Mouse (Mus musculus): ENCODE measurements around the gene Ccdc69. TPM values are rescaled to one million over a fixed set of nuclear protein-coding genes. Genes with fewer than 3 reads are reported as not detected.

The Ccdc69 gene
- polyA plus RNA-seq, 1 experiment from 2014 or later: 3.5 TPM

GRCm38 (mm10) chr11:55021458-55021857, 56.5 kb downstream of the Ccdc69 start:
- Histone ChIP-seq H3K27ac (ENCODE audit: low read depth, low read length) (no peak overlapping the region), H3K4me2 (replicated peaks; ENCODE audit: low read depth) (no peak overlapping the region), H3K9me3 (ENCODE audit: control insufficient read depth) (no peaks in the 10 kb centered on the region), H3K36me3 (ENCODE audit: control insufficient read depth, insufficient read depth) (peaks cover 7% of the 10 kb centered on the region; the same call in 1 of the 2 replicates), H3K27me3 (replicated peaks; ENCODE audit: control insufficient read depth, insufficient read depth, low read length) (no peaks in the 10 kb centered on the region), H3K4me1 (replicated peaks; ENCODE audit: control insufficient read depth, insufficient read depth, low read length) (peaks cover 33% of the 10 kb centered on the region), H3K4me3 (ENCODE audit: low read depth, low read length) (no peak overlapping the region), H3K9ac (ENCODE audit: low read depth, low read length) (no peak overlapping the region)
- ATAC-seq: no peak
- no peak for TF ChIP-seq CTCF (IDR thresholded peaks at IDR 0.05; ENCODE audit: low read depth)

GRCm38 (mm10) chr11:55019711-55020110, 58.2 kb downstream of the Ccdc69 start:
- Histone ChIP-seq H3K9me3 (ENCODE audit: control insufficient read depth) (no peaks in the 10 kb centered on the region), H3K4me2 (replicated peaks; ENCODE audit: low read depth) (no peak overlapping the region), H3K36me3 (ENCODE audit: control insufficient read depth, insufficient read depth) (peaks cover 11% of the 10 kb centered on the region; the same call in 1 of the 2 replicates), H3K27ac (ENCODE audit: low read depth, low read length) (no peak overlapping the region), H3K4me1 (replicated peaks; ENCODE audit: control insufficient read depth, insufficient read depth, low read length) (peaks cover 33% of the 10 kb centered on the region), H3K9ac (ENCODE audit: low read depth, low read length) (no peak overlapping the region), H3K27me3 (replicated peaks; ENCODE audit: control insufficient read depth, insufficient read depth, low read length) (no peaks in the 10 kb centered on the region), H3K4me3 (ENCODE audit: low read depth, low read length) (no peak overlapping the region)
- no peak for ATAC-seq
- TF ChIP-seq CTCF (IDR thresholded peaks at IDR 0.05; ENCODE audit: low read depth): no peak
- 84% methylated on average over 2 of the region's 2 CpGs for WGBS

GRCm38 (mm10) chr11:55018034-55018433, 59.9 kb downstream of the Ccdc69 start:
- H3K36me3 ChIP-seq (ENCODE audit: control insufficient read depth, insufficient read depth): peaks cover 16% of the 10 kb centered on the region; the same call in 1 of the 2 replicates
- H3K4me1 ChIP-seq (replicated peaks; ENCODE audit: control insufficient read depth, insufficient read depth, low read length): peaks cover 17% of the 10 kb centered on the region
- no peaks in the 10 kb centered on the region for H3K27me3 ChIP-seq (replicated peaks; ENCODE audit: control insufficient read depth, insufficient read depth, low read length)
- no peak overlapping the region for H3K27ac ChIP-seq (ENCODE audit: low read depth, low read length)
- TF ChIP-seq CTCF (IDR thresholded peaks at IDR 0.05; ENCODE audit: low read depth): no peak
- no peak overlapping the region for H3K4me2 ChIP-seq (replicated peaks; ENCODE audit: low read depth)
- H3K4me3 ChIP-seq (ENCODE audit: low read depth, low read length): no peak overlapping the region
- H3K9ac ChIP-seq (ENCODE audit: low read depth, low read length): no peak overlapping the region
- 72% methylated on average over 6 of the region's 6 CpGs for WGBS
- no peaks in the 10 kb centered on the region for H3K9me3 ChIP-seq (ENCODE audit: control insufficient read depth)
- ATAC-seq: no peak

DNA sequence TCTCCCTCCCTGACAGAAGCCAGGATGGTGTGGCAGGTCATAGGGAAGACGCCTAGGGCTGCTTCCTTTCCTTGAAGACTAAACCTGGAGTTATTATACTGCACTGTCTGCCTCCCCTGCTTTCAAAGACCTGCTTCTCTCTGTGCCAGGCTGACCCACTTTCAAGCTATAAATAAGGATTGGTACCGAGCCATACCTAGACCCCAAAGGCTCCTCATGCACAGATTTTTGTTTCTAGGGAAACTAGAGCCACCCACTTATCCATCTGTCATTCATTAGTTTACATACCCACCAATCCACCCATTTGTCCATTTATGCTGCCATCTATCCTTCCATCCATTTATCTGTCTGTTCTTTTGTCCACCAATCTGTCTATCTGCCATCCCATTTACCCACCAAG, 60.7 kb downstream of the Ccdc69 start:
- peaks cover 19% of the 10 kb centered on the region; the same call in 1 of the 2 replicates for H3K36me3 ChIP-seq (ENCODE audit: control insufficient read depth, insufficient read depth)
- no peak for ATAC-seq
- H3K4me2 ChIP-seq (replicated peaks; ENCODE audit: low read depth): no peak overlapping the region
- TF ChIP-seq CTCF (IDR thresholded peaks at IDR 0.05; ENCODE audit: low read depth): no peak
- H3K27ac ChIP-seq (ENCODE audit: low read depth, low read length): no peak overlapping the region
- H3K4me3 ChIP-seq (ENCODE audit: low read depth, low read length): no peak overlapping the region
- no peaks in the 10 kb centered on the region for H3K27me3 ChIP-seq (replicated peaks; ENCODE audit: control insufficient read depth, insufficient read depth, low read length)
- peaks cover 11% of the 10 kb centered on the region for H3K4me1 ChIP-seq (replicated peaks; ENCODE audit: control insufficient read depth, insufficient read depth, low read length)
- 93% methylated on average over 2 of the region's 2 CpGs for WGBS
- no peaks in the 10 kb centered on the region for H3K9me3 ChIP-seq (ENCODE audit: control insufficient read depth)
- H3K9ac ChIP-seq (ENCODE audit: low read depth, low read length): no peak overlapping the region

DNA sequence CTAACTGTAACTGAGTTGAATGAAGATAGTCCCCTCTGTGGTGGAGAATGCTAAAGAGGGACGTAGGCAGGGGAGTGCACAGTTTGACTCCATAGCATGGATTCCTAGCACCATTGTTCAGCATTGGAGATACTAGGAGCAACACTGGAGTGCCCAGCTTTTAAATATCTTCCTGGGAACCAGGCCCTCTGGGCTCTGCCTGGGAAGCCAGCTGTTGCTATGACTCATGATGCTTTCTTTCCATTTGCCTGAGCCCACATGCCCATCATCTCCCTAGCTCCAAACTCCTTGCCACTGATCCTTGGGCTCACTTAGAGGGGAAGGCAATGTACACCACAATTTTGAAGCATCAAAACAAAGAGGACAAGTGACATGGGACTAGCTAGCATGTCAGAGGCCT, 61.2 kb downstream of the Ccdc69 start:
- no peak overlapping the region for H3K27ac ChIP-seq (ENCODE audit: low read depth, low read length)
- no peaks in the 10 kb centered on the region for H3K9me3 ChIP-seq (ENCODE audit: control insufficient read depth)
- ATAC-seq: no peak
- WGBS: 62% methylated on average over 1 of the region's 1 CpGs
- H3K4me2 ChIP-seq (replicated peaks; ENCODE audit: low read depth): no peak overlapping the region
- no peak overlapping the region for H3K9ac ChIP-seq (ENCODE audit: low read depth, low read length)
- no peak overlapping the region for H3K4me3 ChIP-seq (ENCODE audit: low read depth, low read length)
- H3K4me1 ChIP-seq (replicated peaks; ENCODE audit: control insufficient read depth, insufficient read depth, low read length): peaks cover 7% of the 10 kb centered on the region
- no peak for TF ChIP-seq CTCF (IDR thresholded peaks at IDR 0.05; ENCODE audit: low read depth)
- H3K27me3 ChIP-seq (replicated peaks; ENCODE audit: control insufficient read depth, insufficient read depth, low read length): no peaks in the 10 kb centered on the region
- peaks cover 19% of the 10 kb centered on the region; the same call in 1 of the 2 replicates for H3K36me3 ChIP-seq (ENCODE audit: control insufficient read depth, insufficient read depth)

DNA sequence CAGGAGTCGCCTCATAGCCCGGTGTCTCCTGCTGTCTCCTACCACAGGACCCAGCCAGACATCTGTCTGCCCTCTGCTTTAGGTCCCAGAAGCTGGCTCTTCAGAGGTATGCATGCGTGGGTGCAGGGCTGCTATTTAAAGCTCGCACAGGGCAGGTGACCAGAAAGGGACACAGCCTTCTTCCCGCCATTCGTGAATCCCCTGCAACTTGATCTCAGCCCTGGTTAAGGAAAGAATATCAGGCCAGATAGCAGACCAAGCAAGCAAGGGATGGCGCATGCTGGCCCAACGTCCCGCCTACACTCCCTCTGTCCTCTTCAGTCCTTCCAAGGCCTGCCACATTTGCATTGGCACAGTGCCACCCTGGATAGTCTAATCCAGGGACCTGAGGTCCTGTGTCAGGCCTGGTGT, 62.1 kb downstream of the Ccdc69 start:
- ATAC-seq: no peak
- Histone ChIP-seq H3K27me3 (replicated peaks; ENCODE audit: control insufficient read depth, insufficient read depth, low read length) (no peaks in the 10 kb centered on the region), H3K4me2 (replicated peaks; ENCODE audit: low read depth) (no peak overlapping the region), H3K27ac (ENCODE audit: low read depth, low read length) (no peak overlapping the region), H3K36me3 (ENCODE audit: control insufficient read depth, insufficient read depth) (peaks cover 20% of the 10 kb centered on the region; the same call in 1 of the 2 replicates), H3K9me3 (ENCODE audit: control insufficient read depth) (no peaks in the 10 kb centered on the region), H3K4me3 (ENCODE audit: low read depth, low read length) (no peak overlapping the region), H3K9ac (ENCODE audit: low read depth, low read length) (no peak overlapping the region), H3K4me1 (replicated peaks; ENCODE audit: control insufficient read depth, insufficient read depth, low read length) (no peaks in the 10 kb centered on the region)
- TF ChIP-seq CTCF (IDR thresholded peaks at IDR 0.05; ENCODE audit: low read depth): no peak
- 69% methylated on average over 9 of the region's 9 CpGs for WGBS

GRCm38 (mm10) chr11:55015264-55015663, 62.7 kb downstream of the Ccdc69 start:
- Histone ChIP-seq H3K4me1 (replicated peaks; ENCODE audit: control insufficient read depth, insufficient read depth, low read length) (no peaks in the 10 kb centered on the region), H3K4me2 (replicated peaks; ENCODE audit: low read depth) (no peak overlapping the region), H3K9ac (ENCODE audit: low read depth, low read length) (no peak overlapping the region), H3K4me3 (ENCODE audit: low read depth, low read length) (no peak overlapping the region), H3K36me3 (ENCODE audit: control insufficient read depth, insufficient read depth) (peaks cover 21% of the 10 kb centered on the region; the same call in 1 of the 2 replicates), H3K27ac (ENCODE audit: low read depth, low read length) (no peak overlapping the region), H3K27me3 (replicated peaks; ENCODE audit: control insufficient read depth, insufficient read depth, low read length) (no peaks in the 10 kb centered on the region), H3K9me3 (ENCODE audit: control insufficient read depth) (no peaks in the 10 kb centered on the region)
- 88% methylated on average over 3 of the region's 3 CpGs for WGBS
- TF ChIP-seq CTCF (IDR thresholded peaks at IDR 0.05; ENCODE audit: low read depth): no peak
- no peak for ATAC-seq

Data from intestine, postnatal 0 days (tissue).